28 mouse cellular contexts compared by ENCODE assay signal in genomic region chr10:21076137-21076536, GRCm38 (mm10).
"Had no signal": no experiment of that assay in that cellular context is flagged by ENCODE, and none has a peak within 500 bp of the region (broad histone marks: within the 10 kb centered on the region; RNA-seq: fewer than 3 reads in every experiment).

No protein-coding gene starts in this region.

- H3K9ac ChIP-seq: embryonic facial prominence, embryonic 12.5 days; embryonic facial prominence, embryonic 13.5 days; embryonic facial prominence, embryonic 15.5 days; forebrain, embryonic 12.5 days; forebrain, embryonic 13.5 days; forebrain, embryonic 15.5 days; forebrain, postnatal 0 days had no signal

- H3K4me3 ChIP-seq: embryonic facial prominence, embryonic 10.5 days; embryonic facial prominence, embryonic 12.5 days; embryonic facial prominence, embryonic 13.5 days; embryonic facial prominence, embryonic 15.5 days; erythroblast, embryonic 14.5 days; forebrain, embryonic 10.5 days; forebrain, embryonic 12.5 days; forebrain, embryonic 13.5 days; forebrain, embryonic 15.5 days; gastrocnemius, adult 2 months; heart, adult 2 months had no signal

- H3K9me3 ChIP-seq: embryonic facial prominence, embryonic 10.5 days; embryonic facial prominence, embryonic 12.5 days; embryonic facial prominence, embryonic 13.5 days; embryonic facial prominence, embryonic 15.5 days; forebrain, embryonic 13.5 days; forebrain, embryonic 15.5 days had no signal

- H3K4me1 ChIP-seq: embryonic facial prominence, embryonic 10.5 days; embryonic facial prominence, embryonic 12.5 days; embryonic facial prominence, embryonic 13.5 days; embryonic facial prominence, embryonic 15.5 days; forebrain, embryonic 12.5 days; forebrain, embryonic 13.5 days; forebrain, embryonic 15.5 days had no signal

- ATAC-seq: forebrain, embryonic 13.5 days; forebrain, embryonic 14.5 days; forebrain, embryonic 15.5 days; forebrain, embryonic 16.5 days; forebrain, postnatal 0 days had no signal

- H3K27ac ChIP-seq: embryonic facial prominence, embryonic 10.5 days; embryonic facial prominence, embryonic 12.5 days; embryonic facial prominence, embryonic 13.5 days; embryonic facial prominence, embryonic 15.5 days; forebrain, embryonic 10.5 days; forebrain, embryonic 12.5 days; forebrain, embryonic 13.5 days; forebrain, embryonic 15.5 days; gastrocnemius, adult 2 months; heart, adult 2 months had no signal

- H3K36me3 ChIP-seq: embryonic facial prominence, embryonic 10.5 days; embryonic facial prominence, embryonic 12.5 days; embryonic facial prominence, embryonic 13.5 days; embryonic facial prominence, embryonic 15.5 days had no signal

- H3K27me3 ChIP-seq: embryonic facial prominence, embryonic 12.5 days; embryonic facial prominence, embryonic 13.5 days; embryonic facial prominence, embryonic 15.5 days; forebrain, embryonic 15.5 days had no signal

- DNase-seq: cerebellum, adult 8-10 months; cerebellum, adult 9-10 months; cerebellum, adult 9-11 months; cerebellum, postnatal 10 days; cerebellum, postnatal 14 days; cerebellum, postnatal 25 days; cerebellum, postnatal 36 days; embryo, embryonic 11 days; forebrain, postnatal 0 days; gastrocnemius, adult 2 months; gastrocnemius, postnatal 10 days; gastrocnemius, postnatal 14 days; gastrocnemius, postnatal 25 days; gastrocnemius, postnatal 36 days; heart, adult 11 months; heart, adult 18-20 months; heart, adult 2 months had no signal

- H3K4me2 ChIP-seq: embryonic facial prominence, embryonic 12.5 days; embryonic facial prominence, embryonic 13.5 days; embryonic facial prominence, embryonic 15.5 days; forebrain, embryonic 12.5 days; forebrain, embryonic 13.5 days; forebrain, embryonic 15.5 days had no signal
